Mouse (Mus musculus): Measurements from ENCODE around the gene Syn3. TPM values are rescaled to one million over a fixed set of nuclear protein-coding genes. Genes with fewer than 3 reads are reported as not detected.

Syn3 gene
- polyA plus RNA-seq, 1 experiment from 2014 or later: 8.5 TPM

DNA sequence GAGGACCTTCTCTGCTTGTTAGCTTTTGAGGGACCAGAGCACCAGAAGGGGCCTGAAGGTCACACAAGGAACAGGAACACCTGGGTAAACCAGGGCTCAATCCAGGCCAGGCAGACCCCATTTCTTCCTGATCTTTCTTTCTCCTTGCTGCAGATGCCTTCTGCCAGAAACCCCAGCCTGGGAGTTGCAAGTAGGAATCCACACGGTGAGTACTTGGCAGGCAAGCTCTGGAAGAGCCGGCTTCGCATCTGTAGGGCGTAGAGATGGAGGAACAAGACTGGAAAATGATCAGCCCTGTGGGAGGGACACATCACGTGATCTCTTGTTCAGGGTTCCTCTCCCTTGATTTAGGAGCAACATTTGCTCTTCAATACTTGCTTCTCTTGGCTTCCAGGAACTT lies 310.8 kb downstream of the Syn3 start:
- no peak overlapping the region for H3K4me2 ChIP-seq (ENCODE audit: low read length)
- H3K4me1 ChIP-seq (ENCODE audit: control insufficient read depth, insufficient read depth, low read length): no peaks in the 10 kb centered on the region
- no peak overlapping the region for H3K27ac ChIP-seq (ENCODE audit: low read depth, low read length)
- no peaks in the 10 kb centered on the region for H3K27me3 ChIP-seq (replicated peaks; ENCODE audit: control insufficient read depth, insufficient read depth, low read length)
- no peak overlapping the region for H3K4me3 ChIP-seq (ENCODE audit: low read depth, low read length)
- no peak overlapping the region for H3K9ac ChIP-seq (ENCODE audit: low read length)
- no peak for ATAC-seq
- 77% methylated on average over 5 of the region's 5 CpGs for WGBS
- no peaks in the 10 kb centered on the region for H3K36me3 ChIP-seq (ENCODE audit: control insufficient read depth, insufficient read depth, low read length)
- no peaks in the 10 kb centered on the region for H3K9me3 ChIP-seq (replicated peaks; ENCODE audit: control insufficient read depth, low read length)
- no peak for DNase-seq (ENCODE audit: low spot score)

DNA sequence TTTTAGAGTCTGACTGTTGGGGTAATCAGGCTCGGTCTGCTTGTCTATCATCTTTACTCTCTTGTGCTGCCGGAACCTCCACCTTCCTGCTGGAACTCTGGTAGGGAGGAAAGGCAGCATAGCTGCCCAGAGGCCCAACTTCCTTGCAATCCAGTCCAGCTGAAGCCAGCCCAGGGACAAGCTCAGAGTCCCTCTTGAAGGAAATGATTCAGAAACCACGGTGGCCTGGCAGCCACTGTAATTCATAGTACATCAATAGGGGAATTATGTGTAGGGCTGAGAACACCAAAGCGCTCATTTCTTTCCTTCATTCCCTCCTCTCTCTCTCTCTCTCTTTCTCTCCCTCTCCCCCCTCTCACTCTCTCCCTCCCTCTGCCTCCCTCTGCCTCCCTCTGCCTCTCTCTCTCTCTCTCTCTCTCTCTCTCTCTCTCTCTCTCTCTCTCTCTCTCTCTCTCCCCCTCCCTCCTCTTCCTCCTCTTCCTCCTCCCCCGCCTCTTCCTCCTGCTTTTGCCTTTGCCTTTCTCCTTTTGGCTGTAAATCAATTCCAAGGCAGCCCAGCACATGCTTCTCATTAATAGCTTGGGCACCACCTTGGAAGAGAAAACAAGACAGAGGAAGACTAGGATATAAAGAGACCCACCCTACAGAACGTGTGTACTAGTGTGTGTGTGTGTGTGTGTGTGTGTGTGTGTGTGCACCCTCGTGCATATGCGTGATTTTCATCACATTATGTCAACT lies 315.4 kb downstream of the Syn3 start:
- Histone ChIP-seq H3K4me1 (ENCODE audit: control insufficient read depth, insufficient read depth, low read length) (no peaks in the 10 kb centered on the region), H3K9ac (ENCODE audit: low read length) (no peak overlapping the region), H3K4me3 (ENCODE audit: low read depth, low read length) (no peak overlapping the region), H3K4me2 (ENCODE audit: low read length) (no peak overlapping the region), H3K27me3 (replicated peaks; ENCODE audit: control insufficient read depth, insufficient read depth, low read length) (no peaks in the 10 kb centered on the region), H3K36me3 (ENCODE audit: control insufficient read depth, insufficient read depth, low read length) (no peaks in the 10 kb centered on the region), H3K9me3 (replicated peaks; ENCODE audit: control insufficient read depth, low read length) (no peaks in the 10 kb centered on the region), H3K27ac (ENCODE audit: low read depth, low read length) (no peak overlapping the region)
- no peak for ATAC-seq
- WGBS: 72% methylated on average over 8 of the region's 8 CpGs
- DNase-seq (ENCODE audit: low spot score): no peak

DNA sequence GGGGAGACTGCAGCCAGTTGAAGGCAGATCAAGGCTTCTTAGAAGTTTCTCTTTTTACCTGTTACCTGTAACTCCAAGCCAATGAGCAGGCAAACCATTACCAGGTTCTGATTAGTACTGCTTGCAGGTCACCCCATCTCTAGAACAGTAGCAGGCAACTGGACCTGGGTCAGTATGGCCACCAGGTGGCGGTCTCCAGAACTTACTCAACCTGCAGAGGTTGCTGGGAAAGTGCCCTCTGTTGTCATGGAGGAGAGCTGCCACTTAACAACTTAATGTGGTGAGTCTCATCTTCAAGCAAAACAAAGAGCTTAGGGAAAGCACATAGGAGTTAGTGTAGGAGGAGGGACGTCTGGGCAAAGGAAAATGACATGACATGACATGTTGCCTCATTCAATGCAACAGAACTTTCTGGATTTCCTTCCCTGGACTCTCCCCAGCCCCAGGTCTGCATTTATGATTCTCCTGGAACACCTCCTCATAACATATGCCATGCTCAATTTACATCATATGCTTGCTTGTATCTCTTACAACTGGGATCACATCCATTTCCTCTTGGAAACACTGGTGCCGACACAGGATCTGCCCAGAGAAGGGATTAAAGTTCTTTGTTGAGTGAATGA lies 316.4 kb downstream of the Syn3 start:
- Histone ChIP-seq H3K27ac (ENCODE audit: low read depth, low read length) (no peak overlapping the region), H3K9me3 (replicated peaks; ENCODE audit: control insufficient read depth, low read length) (no peaks in the 10 kb centered on the region), H3K27me3 (replicated peaks; ENCODE audit: control insufficient read depth, insufficient read depth, low read length) (no peaks in the 10 kb centered on the region), H3K4me1 (ENCODE audit: control insufficient read depth, insufficient read depth, low read length) (no peaks in the 10 kb centered on the region), H3K36me3 (ENCODE audit: control insufficient read depth, insufficient read depth, low read length) (no peaks in the 10 kb centered on the region), H3K4me2 (ENCODE audit: low read length) (no peak overlapping the region), H3K4me3 (ENCODE audit: low read depth, low read length) (no peak overlapping the region), H3K9ac (ENCODE audit: low read length) (no peak overlapping the region)
- ATAC-seq (no peak), DNase-seq (ENCODE audit: low spot score) (peak; percentile 44)
- 38% methylated on average over 3 of the region's 3 CpGs for WGBS

DNA sequence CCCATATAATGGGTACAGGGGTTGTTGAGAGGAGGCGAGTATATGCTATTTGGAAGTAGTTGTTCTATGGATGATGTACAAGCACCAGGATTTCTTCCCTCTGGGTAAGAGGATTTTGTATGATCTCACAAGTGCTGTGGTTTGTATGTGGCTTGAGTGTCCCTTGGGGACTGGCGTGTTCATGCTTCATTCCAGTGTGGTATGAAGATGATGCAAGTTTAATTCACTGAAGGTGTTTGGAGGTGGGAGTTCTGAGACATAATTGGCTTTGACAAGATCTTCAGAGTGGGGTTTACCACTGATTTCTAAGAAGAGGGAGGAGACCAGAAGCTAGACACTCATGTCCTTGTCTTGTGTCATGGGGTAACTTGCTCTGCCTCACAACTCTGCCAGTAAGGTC lies 322.3 kb downstream of the Syn3 start:
- H3K4me1 ChIP-seq (ENCODE audit: control insufficient read depth, insufficient read depth, low read length): no peaks in the 10 kb centered on the region
- WGBS: 92% methylated on average over 2 of the region's 2 CpGs
- no peak for ATAC-seq
- no peak overlapping the region for H3K27ac ChIP-seq (ENCODE audit: low read depth, low read length)
- H3K4me3 ChIP-seq (ENCODE audit: low read depth, low read length): no peak overlapping the region
- no peaks in the 10 kb centered on the region for H3K9me3 ChIP-seq (replicated peaks; ENCODE audit: control insufficient read depth, low read length)
- no peaks in the 10 kb centered on the region for H3K36me3 ChIP-seq (ENCODE audit: control insufficient read depth, insufficient read depth, low read length)
- H3K27me3 ChIP-seq (replicated peaks; ENCODE audit: control insufficient read depth, insufficient read depth, low read length): no peaks in the 10 kb centered on the region
- no peak overlapping the region for H3K9ac ChIP-seq (ENCODE audit: low read length)
- H3K4me2 ChIP-seq (ENCODE audit: low read length): no peak overlapping the region
- DNase-seq (ENCODE audit: low spot score): no peak

DNA sequence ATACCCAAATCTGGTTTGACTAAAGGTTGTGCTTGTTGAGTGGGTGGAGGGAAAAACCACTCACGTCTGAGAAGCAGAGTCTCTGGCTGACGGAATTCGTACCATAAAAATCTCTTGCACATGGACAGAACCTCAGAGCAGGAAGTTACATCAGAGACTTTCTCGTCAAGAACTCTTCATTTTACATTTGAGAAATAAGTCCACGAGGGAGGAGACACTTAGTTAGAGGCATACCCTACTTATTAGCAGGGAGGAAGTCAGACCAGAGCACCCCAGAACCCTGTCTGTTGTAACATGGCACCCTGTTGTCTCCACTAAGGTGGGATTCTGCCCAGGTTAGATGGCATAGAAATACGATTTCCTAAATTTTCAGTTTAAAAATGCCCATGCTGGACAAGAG lies 324.7 kb downstream of the Syn3 start:
- DNase-seq (ENCODE audit: low spot score) (no peak), ATAC-seq (no peak)
- H3K4me2 ChIP-seq (ENCODE audit: low read length): no peak overlapping the region
- H3K27ac ChIP-seq (ENCODE audit: low read depth, low read length): no peak overlapping the region
- H3K4me1 ChIP-seq (ENCODE audit: control insufficient read depth, insufficient read depth, low read length): no peaks in the 10 kb centered on the region
- H3K9ac ChIP-seq (ENCODE audit: low read length): no peak overlapping the region
- no peaks in the 10 kb centered on the region for H3K36me3 ChIP-seq (ENCODE audit: control insufficient read depth, insufficient read depth, low read length)
- WGBS: 85% methylated on average over 6 of the region's 6 CpGs
- H3K27me3 ChIP-seq (replicated peaks; ENCODE audit: control insufficient read depth, insufficient read depth, low read length): no peaks in the 10 kb centered on the region
- no peaks in the 10 kb centered on the region for H3K9me3 ChIP-seq (replicated peaks; ENCODE audit: control insufficient read depth, low read length)
- no peak overlapping the region for H3K4me3 ChIP-seq (ENCODE audit: low read depth, low read length)

DNA sequence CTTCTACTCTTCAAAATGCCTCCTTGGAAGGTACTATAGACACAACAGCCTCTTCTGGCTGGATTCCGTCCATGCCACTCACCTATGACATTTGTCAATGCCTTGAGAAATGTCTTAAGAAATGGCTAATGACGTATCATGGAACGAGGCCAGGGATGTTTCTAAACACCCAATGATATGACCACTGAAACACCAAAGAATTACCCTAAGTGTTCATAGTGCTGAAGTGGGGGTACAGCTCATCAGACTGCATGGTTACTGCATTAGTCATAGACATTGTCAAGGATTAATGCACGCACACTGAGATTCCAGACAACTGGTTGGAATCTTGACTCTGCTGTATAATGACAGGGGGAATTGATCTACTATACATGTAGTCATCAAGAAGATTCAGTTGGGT lies 325.4 kb downstream of the Syn3 start:
- Histone ChIP-seq H3K27me3 (replicated peaks; ENCODE audit: control insufficient read depth, insufficient read depth, low read length) (no peaks in the 10 kb centered on the region), H3K9ac (ENCODE audit: low read length) (no peak overlapping the region), H3K36me3 (ENCODE audit: control insufficient read depth, insufficient read depth, low read length) (no peaks in the 10 kb centered on the region), H3K4me1 (ENCODE audit: control insufficient read depth, insufficient read depth, low read length) (no peaks in the 10 kb centered on the region), H3K9me3 (replicated peaks; ENCODE audit: control insufficient read depth, low read length) (no peaks in the 10 kb centered on the region), H3K4me2 (ENCODE audit: low read length) (no peak overlapping the region), H3K4me3 (ENCODE audit: low read depth, low read length) (no peak overlapping the region), H3K27ac (ENCODE audit: low read depth, low read length) (no peak overlapping the region)
- WGBS: 92% methylated on average over 4 of the region's 4 CpGs
- ATAC-seq (no peak), DNase-seq (ENCODE audit: low spot score) (no peak)

DNA sequence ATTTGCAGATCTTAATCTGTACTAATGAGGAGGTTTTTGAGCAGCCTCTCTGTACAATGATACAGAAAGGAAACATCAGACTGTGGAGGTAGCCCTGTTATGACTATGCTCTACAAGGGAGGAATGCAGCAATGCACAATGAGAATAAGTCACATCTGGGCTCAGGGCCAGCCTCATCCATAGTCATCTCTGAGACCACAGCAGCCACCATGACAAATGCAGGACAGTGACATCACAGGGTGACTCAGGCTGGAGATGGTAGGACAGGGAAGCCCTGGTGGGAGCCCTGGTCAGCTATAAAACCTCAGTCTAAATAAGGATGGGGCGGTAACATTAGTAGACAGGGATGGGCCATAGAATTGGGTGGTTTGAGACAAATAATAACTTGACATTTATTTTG lies 327.4 kb downstream of the Syn3 start:
- no peak overlapping the region for H3K27ac ChIP-seq (ENCODE audit: low read depth, low read length)
- H3K36me3 ChIP-seq (ENCODE audit: control insufficient read depth, insufficient read depth, low read length): no peaks in the 10 kb centered on the region
- no peaks in the 10 kb centered on the region for H3K9me3 ChIP-seq (replicated peaks; ENCODE audit: control insufficient read depth, low read length)
- no peaks in the 10 kb centered on the region for H3K4me1 ChIP-seq (ENCODE audit: control insufficient read depth, insufficient read depth, low read length)
- no peak overlapping the region for H3K4me3 ChIP-seq (ENCODE audit: low read depth, low read length)
- ATAC-seq: no peak
- no peaks in the 10 kb centered on the region for H3K27me3 ChIP-seq (replicated peaks; ENCODE audit: control insufficient read depth, insufficient read depth, low read length)
- WGBS: 91% methylated on average over 1 of the region's 1 CpGs
- no peak for DNase-seq (ENCODE audit: low spot score)
- no peak overlapping the region for H3K9ac ChIP-seq (ENCODE audit: low read length)
- no peak overlapping the region for H3K4me2 ChIP-seq (ENCODE audit: low read length)

DNA sequence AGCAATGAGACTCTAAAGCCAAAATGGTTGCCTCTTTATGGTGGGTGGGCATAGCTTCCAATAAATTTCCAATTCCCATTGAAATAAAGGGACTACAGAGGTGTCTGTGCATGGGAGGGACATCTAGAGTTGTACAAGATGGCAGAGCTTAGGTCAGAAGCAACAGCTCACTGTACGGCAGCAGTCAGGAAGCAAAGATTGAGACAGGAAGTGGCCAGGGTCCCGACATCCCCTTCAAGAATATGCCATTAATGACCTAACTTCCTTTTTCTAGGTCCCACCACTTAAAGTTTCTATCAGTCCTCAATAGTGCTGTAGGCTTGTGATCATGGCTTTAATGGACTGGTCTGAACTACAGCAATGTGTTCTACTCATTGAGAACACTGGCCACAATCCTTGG lies 330.6 kb downstream of the Syn3 start:
- no peak overlapping the region for H3K9ac ChIP-seq (ENCODE audit: low read length)
- H3K4me2 ChIP-seq (ENCODE audit: low read length): no peak overlapping the region
- H3K9me3 ChIP-seq (replicated peaks; ENCODE audit: control insufficient read depth, low read length): no peaks in the 10 kb centered on the region
- no peaks in the 10 kb centered on the region for H3K27me3 ChIP-seq (replicated peaks; ENCODE audit: control insufficient read depth, insufficient read depth, low read length)
- no peak for DNase-seq (ENCODE audit: low spot score)
- H3K27ac ChIP-seq (ENCODE audit: low read depth, low read length): no peak overlapping the region
- no peaks in the 10 kb centered on the region for H3K4me1 ChIP-seq (ENCODE audit: control insufficient read depth, insufficient read depth, low read length)
- no peaks in the 10 kb centered on the region for H3K36me3 ChIP-seq (ENCODE audit: control insufficient read depth, insufficient read depth, low read length)
- no peak overlapping the region for H3K4me3 ChIP-seq (ENCODE audit: low read depth, low read length)
- WGBS: 100% methylated on average over 2 of the region's 2 CpGs
- ATAC-seq: no peak

DNA sequence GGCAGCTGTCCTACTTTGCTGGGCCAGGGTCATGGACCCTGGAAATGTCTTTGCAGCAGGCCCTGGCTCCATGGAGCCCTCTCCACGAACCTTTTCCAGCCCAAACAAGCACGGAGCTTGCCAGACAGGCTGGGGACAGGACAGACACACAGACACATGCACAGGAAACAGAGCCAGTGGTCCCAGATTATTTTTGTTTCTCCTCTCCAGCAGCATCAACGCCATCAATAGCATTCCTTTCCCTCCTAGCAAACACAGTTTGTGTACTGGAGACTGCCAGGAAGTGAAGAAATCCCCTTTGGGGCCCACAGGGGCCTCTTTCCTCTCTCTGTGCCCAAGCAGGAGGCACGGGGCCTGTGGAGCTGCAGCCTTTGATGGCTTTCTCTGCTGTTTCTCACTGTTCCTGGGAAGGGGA lies 331.8 kb downstream of the Syn3 start:
- peak; percentile 19 for DNase-seq (ENCODE audit: low spot score)
- no peak for ATAC-seq
- peak overlapping the region; percentile 29; the same call in 1 of the 2 replicates for H3K27ac ChIP-seq (ENCODE audit: low read depth, low read length)
- H3K27me3 ChIP-seq (replicated peaks; ENCODE audit: control insufficient read depth, insufficient read depth, low read length): no peaks in the 10 kb centered on the region
- 11% methylated on average over 4 of the region's 4 CpGs for WGBS
- H3K36me3 ChIP-seq (ENCODE audit: control insufficient read depth, insufficient read depth, low read length): no peaks in the 10 kb centered on the region
- no peaks in the 10 kb centered on the region for H3K9me3 ChIP-seq (replicated peaks; ENCODE audit: control insufficient read depth, low read length)
- no peak overlapping the region for H3K4me2 ChIP-seq (ENCODE audit: low read length)
- H3K9ac ChIP-seq (ENCODE audit: low read length): no peak overlapping the region
- H3K4me3 ChIP-seq (ENCODE audit: low read depth, low read length): no peak overlapping the region
- no peaks in the 10 kb centered on the region for H3K4me1 ChIP-seq (ENCODE audit: control insufficient read depth, insufficient read depth, low read length)

All from forebrain, embryonic 14.5 days (tissue).